Mouse (Mus musculus) intestine, embryonic 16.5 days (tissue): ENCODE data around the gene Lrch2. TPM values are rescaled to one million over a fixed set of nuclear protein-coding genes. Genes with fewer than 3 reads are reported as not detected.
A peak's percentile ranks its signal among the peaks of the same experiment; 100 is the strongest.

Experiments
- ATAC-seq: fragments of 200-750 bp; cut with Nextera tagmentation; 2 replicates; pipeline ENCODE4 v1.8.0; 2017; ENCODE audit warnings: moderate TSS enrichment, moderate library complexity
- H3K27ac ChIP-seq: fragments of 300-500 bp; sonication (generic); 2 replicates; pipeline ENCODE4 v1.5.1; 2014; ENCODE audit warnings: mild to moderate bottlenecking, low read length
- H3K27me3 ChIP-seq: fragments of 300-500 bp; sonication (generic); replicated peaks from 2 replicates; pipeline ENCODE4 v1.6.1; 2014; ENCODE audit warnings: low read length, control low read depth, mixed read lengths; ENCODE audit not compliant: control insufficient read depth, insufficient read depth
- H3K36me3 ChIP-seq: fragments of 300-500 bp; sonication (generic); 2 replicates; pipeline ENCODE4 v1.6.1; 2014; ENCODE audit warnings: low read length, control low read depth; ENCODE audit not compliant: control insufficient read depth, insufficient read depth
- H3K4me1 ChIP-seq: fragments of 300-500 bp; sonication (generic); 2 replicates; pipeline ENCODE4 v1.6.1; 2014; ENCODE audit warnings: low read length, control low read depth, mixed read lengths; ENCODE audit not compliant: control insufficient read depth, insufficient read depth
- H3K4me2 ChIP-seq: fragments of 300-500 bp; sonication (generic); 2 replicates; pipeline ENCODE4 v1.6.1; 2014; ENCODE audit warnings: low read depth, low read length, control low read depth
- H3K4me3 ChIP-seq: fragments of 300-500 bp; sonication (generic); 2 replicates; pipeline ENCODE4 v1.5.1; 2014; ENCODE audit warnings: mild to moderate bottlenecking, low read length
- H3K9ac ChIP-seq: fragments of 300-500 bp; sonication (generic); 2 replicates; pipeline ENCODE4 v1.6.1; 2014; ENCODE audit warnings: low read depth, low read length
- H3K9me3 ChIP-seq: fragments of 300-500 bp; sonication (generic); 2 replicates; pipeline ENCODE4 v1.6.1; 2016; ENCODE audit warnings: low read length, control low read depth; ENCODE audit not compliant: control insufficient read depth
- WGBS: fragments of 180-500 bp; shearing (Covaris S2); extraction: QIAGEN DNeasy Blood & Tissue Kit; methylation state at CpG from one replicate; pipeline ENCODE4 v1.1.7; 2014; 5-methylcytosine and 5-hydroxymethylcytosine counted together
- polyA plus RNA-seq: library from polyadenylated mRNA; unstranded; fragments of >200 nt; fragmentation: Nextera tagmentation; extraction: Ambion mirVana; gene quantifications from 2 replicates; pipeline ENCODE4 v1.2.1, GENCODE M21; 2015

The Lrch2 gene
- polyA plus RNA-seq, 1 experiment from 2014 or later, result 2.3 TPM

DNA sequence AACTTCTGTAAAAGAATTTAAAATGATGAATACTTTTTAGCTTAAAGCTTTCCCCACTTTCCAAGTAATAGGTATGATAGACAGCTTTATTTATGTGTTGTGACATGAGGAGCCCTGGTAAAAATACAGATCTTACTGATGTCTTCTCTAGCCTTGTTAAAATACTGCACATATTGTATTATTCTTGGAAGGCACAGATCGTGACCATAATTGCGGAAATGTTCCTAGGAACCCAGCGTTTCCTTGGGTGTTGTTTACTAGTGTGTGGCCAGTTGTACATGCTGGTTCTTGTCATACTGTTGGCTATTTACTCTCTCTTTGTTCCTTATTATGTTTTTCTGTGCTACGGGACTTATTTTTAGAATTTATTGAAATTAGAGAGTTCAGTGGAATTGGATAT is 110.5 kb downstream of the Lrch2 start:
- H3K36me3 ChIP-seq, result no peaks in the 10 kb centered on the region
- no peak for ATAC-seq
- 77% methylated on average over 4 of the region's 4 CpGs for WGBS
- H3K27me3 ChIP-seq, result no peaks in the 10 kb centered on the region
- H3K4me1 ChIP-seq, result no peaks in the 10 kb centered on the region
- H3K27ac ChIP-seq, result no peak overlapping the region
- H3K4me2 ChIP-seq, result no peak overlapping the region
- no peaks in the 10 kb centered on the region for H3K9me3 ChIP-seq
- no peak overlapping the region for H3K9ac ChIP-seq
- no peak overlapping the region for H3K4me3 ChIP-seq

DNA sequence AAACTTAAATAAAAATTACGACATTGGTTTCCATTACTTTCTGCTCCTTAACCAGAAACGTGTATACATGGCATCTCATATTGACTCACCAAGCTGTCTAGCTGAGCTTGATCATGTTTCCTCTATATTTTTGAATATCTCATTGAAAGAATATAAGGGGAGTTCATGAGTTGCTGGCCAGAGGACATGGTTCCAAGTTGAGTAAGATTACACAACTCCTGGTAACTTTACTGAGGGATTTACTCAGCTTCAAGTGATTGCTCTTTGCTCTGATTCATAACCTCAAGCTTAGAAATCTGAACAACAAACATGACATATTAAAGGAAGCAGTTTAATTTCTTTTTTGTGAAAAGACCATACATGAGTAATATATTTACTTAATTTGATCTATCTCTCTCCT is 118.5 kb downstream of the Lrch2 start:
- Histone ChIP-seq H3K9me3 (no peaks in the 10 kb centered on the region), H3K27me3 (no peaks in the 10 kb centered on the region), H3K4me1 (no peaks in the 10 kb centered on the region), H3K4me3 (no peak overlapping the region), H3K4me2 (no peak overlapping the region), H3K9ac (no peak overlapping the region), H3K36me3 (no peaks in the 10 kb centered on the region), H3K27ac (no peak overlapping the region)
- 76% methylated on average over 2 of the region's 2 CpGs for WGBS
- ATAC-seq, result no peak

DNA sequence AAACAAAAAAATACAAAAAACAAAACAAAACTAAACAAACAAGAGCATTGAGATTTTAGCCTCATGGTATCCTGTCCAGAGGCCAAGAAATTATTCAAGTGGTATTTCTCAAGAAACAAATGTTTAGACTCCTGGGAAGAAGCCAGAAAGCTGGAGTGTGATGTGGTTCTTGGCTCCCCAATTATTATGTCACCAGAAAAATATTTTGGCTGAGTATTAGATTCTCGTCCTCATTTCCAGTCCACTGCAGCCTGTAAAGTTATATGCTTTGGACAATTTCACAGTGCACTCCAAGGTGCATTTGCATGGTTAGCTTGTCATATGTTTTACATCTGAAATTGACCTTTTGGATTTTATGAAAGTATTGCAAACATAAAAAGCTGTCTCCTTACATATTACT is 124.1 kb downstream of the Lrch2 start:
- 46% methylated on average over 1 of the region's 1 CpGs for WGBS
- H3K4me3 ChIP-seq, result no peak overlapping the region
- no peak overlapping the region for H3K9ac ChIP-seq
- H3K9me3 ChIP-seq, result no peaks in the 10 kb centered on the region
- H3K36me3 ChIP-seq, result no peaks in the 10 kb centered on the region
- H3K27me3 ChIP-seq, result no peaks in the 10 kb centered on the region
- peak; percentile 52 for ATAC-seq
- H3K27ac ChIP-seq, result no peak overlapping the region
- no peaks in the 10 kb centered on the region for H3K4me1 ChIP-seq
- no peak overlapping the region for H3K4me2 ChIP-seq

DNA sequence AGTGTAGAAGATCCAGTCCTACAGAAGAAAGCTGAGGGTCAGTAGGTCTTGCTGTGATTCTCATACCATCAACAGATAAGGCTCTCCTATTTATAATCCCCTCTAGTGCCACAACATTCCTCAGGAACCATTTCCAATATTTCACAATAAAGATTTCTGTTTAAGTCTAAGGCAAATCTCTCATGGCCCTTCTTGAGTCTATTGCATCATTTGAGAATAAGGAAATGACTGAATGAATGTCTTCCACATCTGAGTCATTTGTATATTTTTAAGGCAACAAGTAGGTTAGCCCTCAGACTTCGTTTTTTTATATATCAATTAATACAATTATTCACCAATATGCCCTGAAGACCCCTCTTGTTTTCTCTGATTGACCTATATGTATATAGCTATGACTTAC is 124.8 kb downstream of the Lrch2 start, which contains the start of gene Il13ra2:
Gene Il13ra2 (minus strand): TSS at position 64 of the 400 bp plus-strand sequence.
- H3K4me3 ChIP-seq, result no peak within 1 kb of the TSS
- H3K4me2 ChIP-seq, result no peak within 1 kb of the TSS
- H3K27me3 ChIP-seq, result no peaks in the 10 kb centered on the region
- H3K27ac ChIP-seq, result no peak within 1 kb of the TSS
- no peak within 1 kb of the TSS for H3K9ac ChIP-seq
- no peaks in the 10 kb centered on the region for H3K36me3 ChIP-seq
- H3K9me3 ChIP-seq, result no peaks in the 10 kb centered on the region
- ATAC-seq, result no peak
- no peaks in the 10 kb centered on the region for H3K4me1 ChIP-seq
- WGBS, result 57% methylated on average over 1 of the region's 1 CpGs

Other genes starting within 250 kb of the Lrch2 start
- not detected in 2 replicates for gene Il13ra2, start 124.9 kb downstream of the Lrch2 start, polyA plus RNA-seq
- gene Vmn1r239-ps, start 100.4 kb downstream of the Lrch2 start, polyA plus RNA-seq, result not detected in 2 replicates
- not detected in 2 replicates for gene Gm15128, start 211.9 kb upstream of the Lrch2 start, polyA plus RNA-seq